Mouse (Mus musculus) gastrocnemius, adult 18-20 months (tissue): ENCODE measurements around the gene Cdk14. TPM values are rescaled to one million over a fixed set of nuclear protein-coding genes. Genes with fewer than 3 reads are reported as not detected.

Experiments used
- DNase-seq: peaks from one replicate; pipeline ENCODE4 v3.0.0; 2021; ENCODE audit warnings: low spot score
- total RNA-seq, 2 experiments: library from RNA; stranded (reverse); gene quantifications; 2 replicates each; pipeline ENCODE4 v1.2.3; 2021

Cdk14 gene
- total RNA-seq, 2 experiments from 2014 or later = 2.8 to 2.9 TPM

DNA sequence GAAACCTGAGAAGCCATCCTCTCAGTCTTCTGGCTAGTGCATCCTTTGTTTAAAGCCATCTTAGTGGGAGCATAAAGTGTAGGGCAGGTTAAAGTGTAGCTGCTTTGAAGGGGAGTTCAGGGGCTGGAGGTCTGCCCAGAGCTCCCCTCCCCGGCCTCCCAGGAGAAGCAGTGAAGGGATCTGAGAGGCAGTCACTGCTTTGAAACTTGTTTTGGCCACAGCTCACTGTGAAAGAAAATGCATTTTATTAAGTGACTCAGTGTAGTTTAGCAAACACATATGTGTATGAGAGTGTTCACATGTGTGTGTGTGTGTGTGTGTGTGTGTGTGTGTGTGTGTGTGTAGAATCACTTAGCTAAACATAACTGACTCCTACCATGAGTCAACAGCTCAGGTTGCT is 554.0 kb downstream of the Cdk14 start:
- DNase-seq = no peak

DNA sequence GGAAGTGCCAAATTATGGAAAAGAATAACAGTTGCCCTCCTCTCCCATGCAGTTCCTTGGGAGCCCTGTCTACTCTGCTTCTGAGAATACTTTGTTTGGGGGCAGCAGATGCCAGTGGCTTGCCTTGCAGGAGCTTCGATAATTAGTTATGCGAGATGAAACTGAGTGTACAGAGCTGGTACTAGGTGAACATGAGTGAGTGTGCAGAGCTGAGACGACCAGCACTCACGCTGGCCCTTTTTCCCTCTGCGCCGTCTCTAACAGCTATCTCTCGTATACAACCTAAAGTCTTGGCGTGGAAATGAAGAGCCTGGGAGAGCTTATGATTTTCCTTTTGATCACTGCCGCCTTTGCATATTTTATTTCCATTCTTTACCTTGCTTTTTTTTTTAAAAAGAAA is 558.5 kb downstream of the Cdk14 start:
- no peak for DNase-seq

DNA sequence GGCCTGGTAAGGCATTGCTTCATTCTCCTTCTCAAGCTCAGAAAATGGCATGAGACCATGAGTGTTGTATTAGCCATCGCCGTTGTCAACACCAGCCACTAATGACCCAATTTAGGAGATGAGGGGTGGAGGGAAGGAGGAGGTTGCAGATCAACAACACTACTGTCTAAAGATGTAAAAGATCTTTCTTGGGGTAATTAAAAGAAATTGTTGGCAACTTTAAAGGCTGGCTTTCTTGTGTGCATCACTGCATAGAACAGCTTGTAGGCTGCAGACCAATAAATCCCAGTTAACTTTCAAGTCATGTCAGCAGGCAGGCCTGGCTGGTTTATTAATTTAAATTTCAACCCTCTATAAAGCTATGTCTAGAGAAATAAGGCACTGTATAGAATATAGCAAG is 559.0 kb downstream of the Cdk14 start:
- DNase-seq = no peak

DNA sequence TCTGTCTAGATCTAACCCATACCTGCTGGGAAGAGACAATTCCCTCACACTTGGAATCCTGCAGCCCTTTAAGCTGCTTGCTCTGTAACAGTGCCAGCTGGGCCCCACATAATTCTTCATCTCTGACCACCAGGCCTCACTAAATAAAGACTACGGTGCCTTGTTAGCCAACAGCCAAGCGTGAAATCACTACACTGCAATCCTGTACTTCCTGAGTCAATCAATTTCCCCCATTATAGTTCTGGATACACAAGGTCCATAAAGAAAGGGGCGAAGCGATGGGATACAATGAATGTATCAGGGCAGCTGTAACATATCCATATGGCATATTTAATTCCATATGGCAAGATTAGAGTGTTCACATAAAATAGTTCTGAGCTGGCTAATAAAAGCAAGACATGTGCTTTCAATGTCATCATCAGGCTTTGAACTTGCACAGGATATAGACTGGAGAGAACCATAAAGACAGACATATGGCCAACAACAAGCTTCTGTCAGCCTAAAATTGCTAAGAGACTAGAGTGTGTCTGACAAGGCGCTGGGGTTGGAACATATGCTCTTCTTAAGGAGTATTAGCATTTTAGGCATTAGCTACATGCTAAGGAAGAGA is 562.0 kb downstream of the Cdk14 start:
- DNase-seq = no peak

DNA sequence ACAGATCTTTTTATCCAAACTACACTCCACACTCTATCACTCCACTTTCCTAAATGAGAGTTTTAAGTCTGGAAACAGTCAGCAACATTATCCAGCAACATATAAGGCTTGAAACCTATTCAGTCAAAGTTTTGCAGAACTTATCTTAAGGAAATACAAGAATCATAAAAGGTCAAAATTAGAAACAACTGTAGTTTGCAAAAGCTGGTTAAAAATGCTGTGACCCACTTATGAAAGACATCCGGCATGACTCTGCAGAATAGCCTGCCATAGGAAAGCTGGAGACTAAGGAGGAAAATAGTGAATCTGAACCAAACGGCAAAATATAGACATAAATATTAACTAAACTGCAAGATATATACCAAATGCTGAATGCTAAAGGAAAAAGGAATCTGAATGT is 566.6 kb downstream of the Cdk14 start:
- no peak for DNase-seq

DNA sequence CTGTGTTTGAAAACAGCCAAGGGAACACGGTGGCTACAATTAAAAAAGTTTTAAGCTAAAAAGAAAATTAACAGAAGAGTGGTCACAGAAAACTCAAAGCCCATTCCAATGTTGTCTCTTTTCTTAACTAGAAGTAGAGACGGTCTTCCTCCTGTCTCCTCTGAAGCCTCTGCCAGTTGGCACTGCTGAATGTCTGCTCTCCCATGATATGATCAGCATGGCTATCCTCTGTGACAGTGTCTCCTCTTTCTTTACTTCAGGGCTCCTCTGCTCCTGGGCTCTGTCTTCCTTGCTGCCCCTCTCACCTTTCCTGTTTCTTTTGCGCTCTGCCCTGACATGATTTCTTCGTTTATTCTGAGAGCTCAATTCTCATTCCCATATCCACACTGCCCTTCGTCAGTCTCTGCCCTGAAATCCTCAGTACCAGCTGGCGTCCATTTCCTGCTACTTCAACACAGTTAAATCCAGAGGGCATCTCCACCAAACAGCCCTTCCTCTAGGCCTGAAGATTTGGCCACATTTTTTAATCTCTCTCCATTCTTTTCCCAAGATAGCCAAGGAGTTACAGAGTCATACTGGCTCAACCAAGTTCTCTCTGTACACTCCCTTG is 567.3 kb downstream of the Cdk14 start:
- no peak for DNase-seq

DNA sequence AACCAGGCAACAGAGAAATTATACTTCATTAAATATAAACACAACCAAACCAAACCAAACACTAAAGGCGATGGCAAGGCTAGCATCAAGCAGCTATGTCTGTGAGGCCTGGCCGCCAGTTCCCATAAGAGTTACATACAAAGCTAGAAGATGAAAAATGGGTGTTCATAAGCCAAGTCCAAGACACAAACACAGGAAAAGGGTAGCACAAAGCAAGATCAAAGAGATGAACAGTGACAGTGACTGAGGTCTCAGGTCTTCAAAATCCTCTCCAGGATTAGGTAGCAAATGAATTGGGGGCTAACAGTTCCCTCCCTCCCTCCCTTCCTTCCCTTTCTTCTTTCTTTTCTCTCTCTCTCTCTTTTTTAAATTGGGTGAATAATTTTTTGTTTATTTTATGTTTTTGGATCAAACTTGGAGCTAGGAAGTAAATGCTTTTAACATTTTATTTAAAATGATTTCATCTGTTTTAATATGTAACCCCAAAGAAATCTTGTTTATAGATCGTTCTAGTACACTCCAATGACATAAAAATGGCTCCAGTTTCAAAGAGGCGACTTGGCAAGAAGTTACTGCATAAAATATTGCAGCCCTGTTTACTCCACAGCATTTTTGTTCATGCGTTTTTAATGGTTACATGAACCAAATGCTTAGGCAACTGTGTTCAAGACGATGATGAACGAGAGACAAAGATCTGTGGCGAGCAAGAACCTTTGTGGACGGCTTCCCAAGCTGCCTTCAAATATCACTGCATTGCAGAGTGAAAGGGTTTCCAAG is 568.0 kb downstream of the Cdk14 start:
- DNase-seq = no peak

DNA sequence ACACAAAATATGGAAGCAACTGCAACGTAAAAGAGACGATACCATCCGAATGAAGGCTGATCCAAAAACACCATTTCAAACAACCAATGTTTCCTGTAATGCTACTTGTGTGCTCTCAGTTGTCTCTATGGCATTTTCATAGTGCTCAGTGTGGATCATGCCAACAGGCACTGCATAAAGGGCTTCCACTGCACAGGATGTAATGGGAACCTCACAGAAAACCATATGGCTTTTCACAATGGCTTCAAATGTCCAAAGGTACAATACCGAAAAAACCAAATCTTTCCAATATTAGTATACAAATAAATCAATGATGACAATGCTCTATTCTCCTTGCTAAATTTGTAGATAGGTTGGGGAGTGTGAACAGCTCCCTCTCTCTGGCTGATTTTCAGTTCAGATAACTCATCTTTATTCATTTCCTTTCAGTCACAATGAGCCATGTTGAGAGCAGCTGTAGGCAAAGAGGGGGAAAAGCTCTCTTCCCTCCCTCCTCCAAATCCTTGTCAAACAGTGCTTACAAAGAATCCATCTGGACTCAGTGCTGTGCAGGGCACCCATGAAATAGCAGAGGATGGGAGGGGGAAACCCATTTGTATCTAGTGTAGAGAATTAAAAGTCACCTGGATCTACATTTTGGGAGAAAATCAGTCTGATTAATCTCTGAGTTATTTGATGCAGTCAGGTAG is 568.7 kb downstream of the Cdk14 start:
- no peak for DNase-seq

DNA sequence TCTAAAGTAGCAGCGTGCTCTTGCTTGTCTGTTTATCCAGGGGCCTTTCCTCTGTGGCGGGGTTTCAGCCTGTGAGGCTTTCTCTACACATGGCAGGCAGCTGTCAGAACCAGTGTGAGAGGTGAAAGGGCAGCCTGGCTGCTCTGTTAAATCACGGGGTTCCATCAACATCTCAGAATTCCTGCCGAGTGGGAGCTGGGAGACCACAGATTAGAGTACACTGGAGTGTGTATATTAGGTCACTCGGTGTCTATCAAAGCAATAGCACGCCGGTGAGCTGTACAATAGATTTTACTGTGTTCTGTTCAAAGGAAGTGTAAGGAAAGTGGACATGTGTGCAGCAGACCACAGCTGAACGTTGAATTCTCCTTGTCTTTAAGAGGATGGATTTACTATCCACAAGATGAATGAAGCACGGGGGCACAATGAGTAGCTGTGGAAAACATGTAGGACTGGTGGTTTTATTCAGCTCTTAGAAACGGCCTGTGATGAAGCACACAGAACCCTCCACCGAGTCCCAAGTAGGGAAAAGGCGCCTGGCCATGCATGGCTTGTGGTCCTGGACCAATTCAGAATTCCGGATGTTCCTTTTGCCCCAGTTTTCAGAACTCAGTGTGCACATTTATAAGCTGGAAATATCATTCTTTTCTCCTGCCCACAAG is 585.2 kb downstream of the Cdk14 start:
- no peak for DNase-seq

DNA sequence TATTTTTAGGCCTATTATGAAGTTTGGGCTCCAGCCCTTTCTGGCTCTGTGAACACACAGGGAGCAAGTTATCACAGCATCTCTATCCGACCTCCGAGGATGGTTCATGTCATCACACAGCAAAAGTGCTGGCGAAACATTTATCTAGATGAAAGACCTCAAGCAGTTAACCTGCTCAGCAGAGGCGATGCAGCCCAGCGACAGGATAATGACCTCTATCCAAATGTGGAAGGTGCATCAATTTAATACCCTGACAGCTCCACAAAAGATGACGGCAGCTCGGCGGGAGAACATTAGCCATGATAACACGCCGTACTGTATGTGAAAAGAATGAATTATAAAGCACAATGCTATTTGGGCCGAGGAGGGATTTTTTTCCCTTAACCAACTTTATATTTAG is 586.2 kb downstream of the Cdk14 start:
- no peak for DNase-seq

DNA sequence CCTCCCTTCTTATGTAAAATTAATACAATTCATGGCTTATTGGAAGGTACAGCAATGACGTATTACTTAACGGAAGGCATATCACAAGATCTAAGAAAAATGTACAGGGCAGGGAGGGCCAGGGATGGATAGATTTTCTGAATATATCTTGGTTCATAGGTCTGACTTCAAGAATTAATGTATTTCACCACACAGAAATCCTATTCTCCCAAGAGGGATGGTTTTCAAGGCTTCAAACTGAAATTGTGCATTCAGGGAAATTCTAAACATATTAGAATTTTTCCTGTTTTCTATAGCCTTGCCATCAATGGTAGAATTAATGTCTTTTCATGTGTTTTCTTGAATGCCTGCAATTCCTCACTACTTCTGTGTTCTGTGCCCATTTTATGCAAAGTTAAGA is 593.2 kb downstream of the Cdk14 start:
- DNase-seq = no peak

DNA sequence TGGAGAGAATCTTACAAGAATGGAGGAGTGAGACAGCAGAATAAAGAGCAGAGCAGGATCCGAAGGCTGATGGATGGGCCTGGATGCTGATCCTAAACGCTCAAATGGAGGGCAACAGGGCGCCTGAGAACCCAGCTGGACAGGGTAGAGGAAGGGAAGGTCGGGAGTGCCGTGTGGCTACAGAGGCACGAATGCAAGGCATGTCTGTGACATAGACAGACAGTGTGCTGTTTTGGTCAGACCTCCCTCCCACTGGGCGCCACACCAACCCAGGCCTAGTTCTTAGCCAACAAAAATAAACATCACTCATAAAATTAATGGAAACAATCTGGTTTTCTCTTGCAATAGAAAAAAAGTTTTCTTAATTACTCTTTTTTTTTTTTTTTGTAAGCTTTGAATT is 594.2 kb downstream of the Cdk14 start:
- DNase-seq = no peak

DNA sequence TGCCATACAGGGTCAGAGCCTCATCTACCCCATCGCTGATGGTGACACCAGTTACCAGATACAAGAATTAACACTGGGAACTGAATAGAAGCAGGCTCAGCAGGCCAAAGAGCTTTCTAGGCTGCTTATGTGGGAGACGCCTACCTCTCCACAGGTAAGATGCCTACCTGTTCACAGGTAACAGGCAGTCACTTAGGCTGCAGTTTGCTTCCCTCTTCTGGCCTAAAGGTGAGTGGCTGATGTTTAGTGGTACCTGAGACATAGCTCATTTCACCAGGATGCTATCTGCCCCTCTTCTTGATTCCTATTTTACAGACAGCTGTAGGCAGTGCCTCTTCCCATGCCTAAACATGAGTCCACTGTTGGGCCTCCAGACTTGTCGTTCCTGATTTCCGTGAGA is 595.0 kb downstream of the Cdk14 start:
- DNase-seq = no peak

DNA sequence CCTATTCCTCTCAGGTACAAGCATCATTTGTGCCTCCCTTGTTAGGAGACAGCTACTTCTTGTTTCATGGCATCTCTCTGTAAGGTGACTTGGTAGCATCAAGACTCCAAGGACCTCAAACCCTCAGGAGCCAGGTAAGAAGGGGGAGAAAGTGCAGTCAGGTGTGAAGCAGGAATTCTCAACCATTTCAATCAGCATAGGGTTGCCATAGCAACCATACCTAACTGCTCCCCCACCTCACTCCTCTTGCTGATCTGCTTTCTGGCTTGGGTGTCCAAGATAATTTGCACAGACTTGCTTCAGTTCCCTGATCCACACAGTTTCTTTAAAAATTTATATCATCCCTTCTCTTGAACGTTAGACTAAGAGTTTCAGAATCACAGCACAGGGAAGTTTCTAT is 595.9 kb downstream of the Cdk14 start:
- no peak for DNase-seq

DNA sequence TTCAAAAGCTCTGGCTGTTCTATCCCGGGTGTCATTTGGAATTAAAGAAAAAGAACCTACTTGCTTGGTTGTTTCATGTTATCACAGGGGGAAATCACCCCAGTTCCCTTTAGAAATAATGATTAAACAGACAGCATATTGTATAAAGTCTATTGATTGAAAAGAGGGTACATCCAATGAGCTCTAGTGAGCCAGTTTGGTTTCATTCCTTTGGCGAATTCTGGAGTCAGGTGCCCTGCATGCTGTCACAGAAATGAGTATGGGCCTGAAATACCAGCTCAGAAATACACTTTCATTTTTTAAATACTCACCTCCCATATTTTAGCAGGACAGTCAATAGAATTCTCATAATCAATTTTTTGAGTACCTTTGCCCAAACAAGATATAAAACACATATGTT is 598.1 kb downstream of the Cdk14 start:
- DNase-seq = no peak

DNA sequence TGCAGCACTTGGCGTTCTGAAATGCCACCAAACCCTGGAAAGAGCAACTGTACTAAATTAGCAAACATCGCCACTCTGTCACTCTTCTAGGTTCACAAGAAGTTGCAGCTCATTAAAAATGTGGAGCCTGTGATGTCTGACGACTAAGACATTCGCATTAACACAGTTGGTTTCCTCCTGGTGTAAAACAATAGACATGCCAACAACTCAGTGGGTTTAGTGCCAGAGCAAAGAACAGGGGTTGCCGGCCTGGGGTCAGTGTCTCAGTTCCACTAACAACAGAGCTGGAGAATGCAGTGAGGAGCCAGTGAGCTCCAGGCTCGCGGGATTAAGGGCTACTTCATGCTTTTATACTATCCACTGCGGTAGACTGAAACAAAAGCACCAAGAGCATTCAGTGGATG is 598.7 kb downstream of the Cdk14 start:
- DNase-seq = no peak

DNA sequence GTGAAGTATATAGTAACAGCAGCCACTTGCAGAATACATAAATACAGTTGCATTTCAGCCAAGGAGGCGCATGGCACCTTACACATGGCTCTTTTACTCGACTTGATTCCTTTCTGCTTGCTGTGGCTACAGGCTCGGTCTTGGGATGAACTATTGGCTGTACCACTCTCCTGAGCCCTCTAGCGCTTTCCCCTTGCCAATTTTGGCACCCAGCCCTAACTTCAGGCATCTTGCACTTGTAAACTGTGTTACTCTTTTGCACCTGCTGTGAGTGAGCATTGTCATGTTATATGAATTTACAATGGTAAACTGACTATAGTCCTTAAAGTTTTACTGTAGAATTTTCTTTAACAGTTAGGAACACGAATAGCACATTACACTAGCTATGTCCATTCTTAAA is 603.1 kb downstream of the Cdk14 start:
- no peak for DNase-seq

DNA sequence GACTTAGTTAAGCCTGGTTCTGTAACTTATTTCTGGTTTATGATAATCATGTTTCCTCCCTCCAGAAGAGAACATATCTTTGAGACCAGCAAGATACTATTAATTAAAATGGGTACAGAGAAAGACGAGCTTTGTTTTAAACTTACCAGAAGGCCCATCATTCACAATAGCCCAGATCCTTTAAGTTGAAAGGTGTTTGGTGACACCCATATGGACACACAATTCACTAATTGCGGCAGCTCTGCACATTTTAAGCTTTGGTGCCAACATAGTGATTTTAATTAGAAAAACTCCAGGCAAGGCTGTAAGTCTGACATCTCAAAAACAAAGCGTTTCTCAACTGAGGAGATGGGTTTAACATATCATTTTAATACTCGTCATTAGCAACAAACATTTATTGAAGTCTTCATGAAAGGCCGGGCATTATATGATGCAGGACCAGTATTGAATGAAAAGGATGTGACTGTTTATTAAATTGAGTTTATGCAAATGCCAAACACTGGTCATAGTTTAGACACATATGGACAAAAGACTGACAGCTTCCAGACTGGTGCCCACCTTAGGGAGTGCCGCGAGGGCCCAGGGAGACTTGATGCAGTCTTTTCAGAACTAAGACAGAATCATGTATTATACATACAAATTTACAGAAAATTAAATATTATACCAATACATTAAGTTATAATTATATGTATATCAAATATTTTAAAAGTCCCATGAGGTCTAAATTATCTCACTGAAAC is 605.5 kb downstream of the Cdk14 start:
- no peak for DNase-seq

DNA sequence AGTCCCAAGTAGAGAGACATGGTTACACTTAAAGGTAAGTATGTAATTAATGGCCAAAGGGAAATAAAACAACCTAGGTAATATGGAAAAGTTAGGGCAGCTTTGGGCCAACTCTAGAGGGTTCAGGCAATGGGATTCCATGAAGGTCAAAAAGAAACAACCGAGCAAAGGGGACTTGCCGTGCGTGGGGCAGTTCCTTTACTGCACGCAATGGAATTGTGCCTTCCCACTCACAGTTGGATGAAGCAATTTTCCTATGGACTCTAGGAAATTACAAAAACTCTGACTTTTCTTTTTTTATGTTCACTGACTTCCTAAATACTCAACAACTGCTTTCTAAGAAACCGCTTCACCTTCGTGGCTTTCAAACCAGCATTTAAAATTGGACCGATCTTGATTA is 606.8 kb downstream of the Cdk14 start:
- DNase-seq = no peak

DNA sequence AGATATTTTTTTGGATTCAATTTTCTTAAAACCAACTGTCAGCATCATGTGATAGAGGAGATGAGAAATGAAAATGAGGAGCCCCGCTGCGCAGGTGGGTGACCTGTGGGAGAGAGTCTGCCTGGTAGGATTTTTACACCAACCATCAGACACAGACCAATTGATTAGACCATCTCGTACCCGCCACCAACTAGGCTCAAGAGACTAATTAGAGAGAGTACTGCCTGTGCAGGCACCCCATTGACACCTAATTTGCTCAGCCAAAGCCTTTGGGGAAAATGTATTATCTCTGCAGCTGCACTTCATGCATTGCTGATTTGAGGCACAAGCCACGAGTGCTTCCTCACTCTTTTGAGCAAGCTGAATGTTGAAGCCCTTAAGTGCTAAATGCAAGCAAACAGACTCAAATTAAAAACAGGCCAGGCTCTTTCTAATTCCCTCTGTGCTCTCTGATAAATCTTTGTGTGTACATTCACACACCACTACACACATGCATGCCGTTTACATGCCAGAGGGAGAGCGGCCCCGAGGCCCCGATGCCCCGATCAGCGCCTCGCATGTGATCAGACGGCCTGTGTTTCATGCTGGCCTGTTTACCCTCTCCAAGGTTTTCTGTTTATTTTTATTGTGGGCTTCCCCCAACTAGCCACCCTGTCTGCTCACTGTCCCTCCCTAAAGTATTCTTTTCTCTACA is 607.9 kb downstream of the Cdk14 start:
- DNase-seq = no peak

DNA sequence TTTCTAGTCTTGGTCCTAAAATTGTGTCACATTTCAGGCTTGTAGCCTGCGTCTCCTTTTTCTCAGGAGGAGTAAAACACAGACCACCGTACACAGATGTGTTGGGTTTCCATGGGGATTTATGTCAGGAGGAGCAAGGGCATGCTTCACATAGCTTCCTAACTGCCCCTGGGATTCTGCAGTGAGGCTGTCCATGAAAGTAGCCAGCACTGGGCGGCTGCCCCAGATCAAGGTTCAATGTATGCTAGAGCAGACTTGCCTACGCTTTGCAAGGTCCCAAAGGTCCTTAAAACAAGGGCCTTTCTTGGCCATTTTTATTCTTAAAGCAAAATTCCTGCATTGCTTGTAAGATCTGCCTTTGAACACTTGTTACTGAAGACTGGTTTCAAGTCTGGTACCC is 614.9 kb downstream of the Cdk14 start:
- DNase-seq = no peak
